10 mouse cellular contexts compared by ENCODE assay signal in the genomic region with DNA sequence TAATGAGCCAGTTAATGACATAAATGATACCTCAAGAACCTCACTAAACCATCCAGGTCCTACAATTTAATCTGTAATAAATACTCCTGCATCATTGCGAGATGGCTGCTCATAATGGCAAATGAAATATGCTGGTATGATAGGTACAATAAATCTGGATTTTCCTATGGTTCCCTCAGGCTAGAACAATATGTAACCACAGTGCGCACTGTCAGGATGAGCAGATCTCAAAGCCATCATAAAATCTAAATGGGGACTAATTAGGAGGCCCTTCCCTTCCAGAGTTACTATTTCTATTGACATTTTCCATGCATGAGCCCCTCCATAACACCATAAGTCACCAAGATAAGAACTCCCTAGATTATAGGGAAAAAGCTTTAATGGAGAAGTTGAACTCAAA.
DNase-seq lines count a peak whose midpoint lies in the region; ATAC-seq lines count a peak whose summit lies in the region.
"Had no signal": no experiment of that assay in that cellular context is flagged by ENCODE, and none has a peak within 500 bp of the region (broad histone marks: within the 10 kb centered on the region; RNA-seq: fewer than 3 reads in every experiment).

No protein-coding gene starts in this region.

- no peak overlapping the region; the same call in 1 of the 2 replicates for H3K9ac ChIP-seq in hindbrain, embryonic 11.5 days (ENCODE audit: low read depth, low read length)
- H3K9ac ChIP-seq in forebrain, embryonic 11.5 days (ENCODE audit: low read length): no peak overlapping the region
- H3K9ac ChIP-seq in hindbrain, embryonic 16.5 days (ENCODE audit: low read depth, low read length): no peak overlapping the region; the same call in 1 of the 2 replicates
- peak overlapping the region; percentile 53; the same call in 1 of the 2 replicates for H3K9ac ChIP-seq in midbrain, embryonic 16.5 days (ENCODE audit: low read depth, low read length)

- no peak for ATAC-seq in hindbrain, embryonic 11.5 days (ENCODE audit: low FRiP score)
- no peak for ATAC-seq in forebrain, embryonic 11.5 days (replicated peaks; ENCODE audit: low FRiP score)
- 0 out of 2 replicates have a peak, but pooled peaks have one; percentile 8 for ATAC-seq in hindbrain, embryonic 16.5 days
- ATAC-seq in midbrain, embryonic 16.5 days: no peak

- peaks cover 33% of the 10 kb centered on the region for H3K4me1 ChIP-seq in hindbrain, embryonic 10.5 days (replicated peaks)
- H3K4me1 ChIP-seq in hindbrain, embryonic 11.5 days (replicated peaks; ENCODE audit: control insufficient read depth, insufficient read depth, low read length): peaks cover 2% of the 10 kb centered on the region; the same call in 1 of the 2 replicates
- H3K4me1 ChIP-seq in forebrain, embryonic 11.5 days (replicated peaks; ENCODE audit: control insufficient read depth, insufficient read depth, low read length): peaks cover 14% of the 10 kb centered on the region
- peaks cover 5% of the 10 kb centered on the region for H3K4me1 ChIP-seq in hindbrain, embryonic 16.5 days (ENCODE audit: control insufficient read depth, insufficient read depth, low read depth, low read length)
- H3K4me1 ChIP-seq in midbrain, embryonic 16.5 days (ENCODE audit: control insufficient read depth, insufficient read depth, low read length): peaks cover 6% of the 10 kb centered on the region

- H3K36me3 ChIP-seq in hindbrain, embryonic 10.5 days: no peaks in the 10 kb centered on the region
- no peaks in the 10 kb centered on the region for H3K36me3 ChIP-seq in hindbrain, embryonic 11.5 days (ENCODE audit: control insufficient read depth, insufficient read depth, low read length)
- no peaks in the 10 kb centered on the region for H3K36me3 ChIP-seq in forebrain, embryonic 11.5 days (ENCODE audit: control insufficient read depth, insufficient read depth, low read length)
- no peaks in the 10 kb centered on the region for H3K36me3 ChIP-seq in hindbrain, embryonic 16.5 days (ENCODE audit: control insufficient read depth, insufficient read depth, low read length)
- no peaks in the 10 kb centered on the region for H3K36me3 ChIP-seq in midbrain, embryonic 16.5 days (ENCODE audit: control insufficient read depth, insufficient read depth, low read length)

- no peak for DNase-seq in hindbrain, embryonic 10.5 days (ENCODE audit: low spot score)
- no peak for DNase-seq in hindbrain, embryonic 11.5 days (ENCODE audit: low spot score)
- DNase-seq in forebrain, embryonic 11.5 days (ENCODE audit: low spot score): no peak
- no peak for DNase-seq in lung, adult 18-20 months
- DNase-seq in Muller cell, postnatal 12 days (ENCODE audit: inconsistent ontology term): no peak
- no peak for DNase-seq in cerebellum, postnatal 36 days
- DNase-seq: lung, postnatal 14 days; thymus, postnatal 36 days had no signal

- WGBS in hindbrain, embryonic 10.5 days: 92% methylated on average over 2 of the region's 2 CpGs
- 74% methylated on average over 2 of the region's 2 CpGs for WGBS in hindbrain, embryonic 11.5 days
- WGBS in forebrain, embryonic 11.5 days: 55% methylated on average over 2 of the region's 2 CpGs
- WGBS in hindbrain, embryonic 16.5 days: 64% methylated on average over 2 of the region's 2 CpGs
- WGBS in midbrain, embryonic 16.5 days: 66% methylated on average over 2 of the region's 2 CpGs

- peak overlapping the region; percentile 50 for H3K4me3 ChIP-seq in hindbrain, embryonic 10.5 days
- H3K4me3 ChIP-seq in hindbrain, embryonic 11.5 days (ENCODE audit: low read depth, low read length): no peak overlapping the region
- no peak overlapping the region for H3K4me3 ChIP-seq in forebrain, embryonic 11.5 days (ENCODE audit: low read depth, low read length)
- peak overlapping the region; percentile 39; the same call in 1 of the 2 replicates for H3K4me3 ChIP-seq in hindbrain, embryonic 16.5 days (ENCODE audit: low read length)
- H3K4me3 ChIP-seq in midbrain, embryonic 16.5 days (ENCODE audit: low read depth, low read length): peak overlapping the region; percentile 35; the same call in 1 of the 2 replicates

- H3K9me3 ChIP-seq in hindbrain, embryonic 10.5 days: no peaks in the 10 kb centered on the region
- H3K9me3 ChIP-seq in hindbrain, embryonic 11.5 days (ENCODE audit: control insufficient read depth, low read length): no peaks in the 10 kb centered on the region
- H3K9me3 ChIP-seq in forebrain, embryonic 11.5 days (ENCODE audit: control insufficient read depth, low read length): no peaks in the 10 kb centered on the region
- H3K9me3 ChIP-seq in hindbrain, embryonic 16.5 days (ENCODE audit: control insufficient read depth, low read length): no peaks in the 10 kb centered on the region
- no peaks in the 10 kb centered on the region for H3K9me3 ChIP-seq in midbrain, embryonic 16.5 days (replicated peaks; ENCODE audit: control insufficient read depth, low read length, poor library complexity, severe bottlenecking)

- 0 out of 2 replicates have a peak, but pooled peaks cover 4% of the 10 kb centered on the region for H3K27me3 ChIP-seq in hindbrain, embryonic 10.5 days (ENCODE audit: insufficient read depth, poor library complexity, severe bottlenecking)
- H3K27me3 ChIP-seq in hindbrain, embryonic 11.5 days (ENCODE audit: control insufficient read depth, insufficient read depth, low read length): no peaks in the 10 kb centered on the region
- H3K27me3 ChIP-seq in forebrain, embryonic 11.5 days (ENCODE audit: control insufficient read depth, insufficient read depth, low read length): no peaks in the 10 kb centered on the region
- no peaks in the 10 kb centered on the region for H3K27me3 ChIP-seq in hindbrain, embryonic 16.5 days (replicated peaks; ENCODE audit: control insufficient read depth, insufficient read depth, low read length)
- H3K27me3 ChIP-seq in midbrain, embryonic 16.5 days (ENCODE audit: control insufficient read depth, insufficient read depth, low read depth, low read length): no peaks in the 10 kb centered on the region

- peak overlapping the region; percentile 82 for H3K27ac ChIP-seq in hindbrain, embryonic 10.5 days
- H3K27ac ChIP-seq in hindbrain, embryonic 11.5 days (ENCODE audit: low read depth, low read length): no peak overlapping the region
- H3K27ac ChIP-seq in forebrain, embryonic 11.5 days (ENCODE audit: low read depth, low read length): no peak overlapping the region
- H3K27ac ChIP-seq in hindbrain, embryonic 16.5 days (ENCODE audit: low read depth, low read length): no peak overlapping the region
- H3K27ac ChIP-seq in midbrain, embryonic 16.5 days (ENCODE audit: low read length): no peak overlapping the region

- H3K4me2 ChIP-seq in hindbrain, embryonic 11.5 days (replicated peaks; ENCODE audit: low read depth, low read length): no peak overlapping the region; the same call in 1 of the 2 replicates
- H3K4me2 ChIP-seq in forebrain, embryonic 11.5 days (ENCODE audit: low read depth, low read length, severe bottlenecking): peak overlapping the region; percentile 49; the same call in 1 of the 2 replicates
- H3K4me2 ChIP-seq in hindbrain, embryonic 16.5 days (ENCODE audit: low read length): peak overlapping the region; percentile 72
- H3K4me2 ChIP-seq in midbrain, embryonic 16.5 days (ENCODE audit: low read length): peak overlapping the region; percentile 62; the same call in 1 of the 2 replicates

Comparison
In these comparisons a context has a peak if more than half of its experiments do, and no peak if none do; other contexts are left out.
1. H3K4me3 ChIP-seq: peak in hindbrain, embryonic 10.5 days (single experiment), hindbrain, embryonic 16.5 days (single experiment) and midbrain, embryonic 16.5 days (single experiment); none in hindbrain, embryonic 11.5 days (single experiment) and forebrain, embryonic 11.5 days (single experiment).